Mouse (Mus musculus): ENCODE results near the gene Mbd6.

The Mbd6 gene

GRCm38 (mm10) chr10:127262548-127263398, 26.0 kb downstream of the Mbd6 start, which contains the start of gene Kif5a:
Gene Kif5a (minus strand): TSS chr10:127263348.
- DNase-seq (ENCODE audit: low spot score) = peak; percentile 36

GRCm38 (mm10) chr10:127261706-127262547, 26.9 kb downstream of the Mbd6 start:
- no peak for DNase-seq (ENCODE audit: low spot score)

- no peak for DNase-seq (ENCODE audit: low spot score)
These were observed 30.3 kb downstream of the Mbd6 start for GRCm38 (mm10) chr10:127258489-127258888.

GRCm38 (mm10) chr10:127257790-127258189, 31.0 kb downstream of the Mbd6 start:
- DNase-seq (ENCODE audit: low spot score) = no peak

GRCm38 (mm10) chr10:127255625-127256345, 33.0 kb downstream of the Mbd6 start:
- no peak for DNase-seq (ENCODE audit: low spot score)

- DNase-seq (ENCODE audit: low spot score) = no peak
These were observed 38.0 kb downstream of the Mbd6 start for GRCm38 (mm10) chr10:127250810-127251209.

- DNase-seq (ENCODE audit: low spot score) = no peak
These were observed 50.5 kb downstream of the Mbd6 start for GRCm38 (mm10) chr10:127238241-127238824.

GRCm38 (mm10) chr10:127236541-127236940, 52.3 kb downstream of the Mbd6 start:
- no peak for DNase-seq (ENCODE audit: low spot score)

GRCm38 (mm10) chr10:127233141-127233540, 55.7 kb downstream of the Mbd6 start:
- peak; percentile 17 for DNase-seq (ENCODE audit: low spot score)
